Mouse (Mus musculus) liver, embryonic 14.5 days (tissue): ENCODE data around the gene Zfp276.

Experiments
- CTCF ChIP-seq: IDR thresholded peaks from 2 replicates; pipeline ENCODE4 v1.5.1; 2016; ENCODE audit warnings: antibody characterized with exemption, low read depth, control low read depth
- EP300 ChIP-seq: IDR thresholded peaks from 2 replicates; pipeline ENCODE4 v1.6.1; 2016; ENCODE audit warnings: antibody characterized with exemption, low read depth

GRCm38 (mm10) chr8:123245543-123245942, 8.5 kb upstream of the Zfp276 start:
- no peak for TF ChIP-seq CTCF
- no peak for TF ChIP-seq EP300
